Mouse (Mus musculus): ENCODE results near the gene Gli1. TPM values are rescaled to one million over a fixed set of nuclear protein-coding genes. Genes with fewer than 3 reads are reported as not detected.
"Not testable (repeated sequence)": the region's sequence is repeated elsewhere in the genome, so short reads cannot be mapped to it uniquely, and the experiment has no call there.

The Gli1 gene
- polyA plus RNA-seq, 1 experiment from 2014 or later = 4.1 TPM

DNA sequence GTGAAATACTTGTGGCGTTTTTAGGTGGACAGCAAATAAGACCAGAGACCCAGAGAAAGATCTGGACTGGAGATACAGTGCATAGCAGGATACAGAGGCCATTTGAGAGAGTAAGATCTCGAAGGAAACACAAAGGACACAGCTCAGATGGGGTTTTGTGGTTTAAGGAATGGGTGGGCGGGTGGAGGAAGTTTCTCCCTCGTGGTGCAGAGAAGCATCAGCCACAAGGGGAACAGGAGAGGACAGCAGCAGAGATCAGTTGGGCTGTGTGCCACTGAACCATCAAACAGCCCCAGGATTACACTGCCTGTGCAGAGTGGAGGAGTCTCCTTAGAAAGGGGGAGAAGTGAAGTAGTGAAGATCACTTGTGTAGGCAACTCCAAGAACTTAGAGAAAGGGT is 23.8 kb downstream of the Gli1 start:
- Histone ChIP-seq H3K27me3 (ENCODE audit: insufficient read depth, low read length) (no peaks in the 10 kb centered on the region), H3K27ac (no peak overlapping the region), H3K4me1 (replicated peaks; ENCODE audit: insufficient read depth, low read length) (no peaks in the 10 kb centered on the region), H3K4me3 (replicated peaks; ENCODE audit: low read depth, low read length) (no peak overlapping the region), H3K9me3 (replicated peaks; ENCODE audit: low read length) (no peaks in the 10 kb centered on the region), H3K4me2 (ENCODE audit: low read length) (no peak overlapping the region), H3K36me3 (ENCODE audit: insufficient read depth, low read length) (no peaks in the 10 kb centered on the region), H3K9ac (ENCODE audit: low read depth, low read length) (no peak overlapping the region)
- DNase-seq (ENCODE audit: low spot score) (no peak), ATAC-seq (replicated peaks; ENCODE audit: low FRiP score, low read depth) (no peak)
- 44% methylated on average over 4 of the region's 4 CpGs for whole genome bisulfite sequencing
- no peak for TF ChIP-seq CTCF (IDR thresholded peaks at IDR 0.05; ENCODE audit: low read depth)

DNA sequence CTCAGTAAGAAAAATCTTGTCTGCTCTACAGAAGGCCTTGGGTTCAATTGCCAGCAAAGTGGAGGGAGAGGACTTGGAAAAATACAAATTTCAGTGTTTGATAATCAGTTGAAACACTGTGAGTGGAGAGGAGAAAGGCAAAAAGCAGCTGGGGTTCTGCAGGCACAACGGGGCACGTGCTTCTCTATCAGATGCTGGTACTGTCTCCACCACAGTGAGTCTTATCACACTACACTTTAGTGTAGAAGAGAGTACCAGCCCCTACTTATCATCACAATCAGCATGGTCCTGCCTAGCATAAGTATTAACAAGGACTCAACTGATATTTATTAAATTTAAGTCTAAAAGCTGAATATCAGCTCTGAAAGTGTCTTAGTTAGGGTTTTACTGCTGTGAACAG is 24.5 kb downstream of the Gli1 start:
- H3K4me1 ChIP-seq (replicated peaks; ENCODE audit: insufficient read depth, low read length) = no peaks in the 10 kb centered on the region
- no peaks in the 10 kb centered on the region for H3K36me3 ChIP-seq (ENCODE audit: insufficient read depth, low read length)
- DNase-seq (ENCODE audit: low spot score) (no peak), ATAC-seq (replicated peaks; ENCODE audit: low FRiP score, low read depth) (no peak)
- H3K9me3 ChIP-seq (replicated peaks; ENCODE audit: low read length) = no peaks in the 10 kb centered on the region
- no peaks in the 10 kb centered on the region for H3K27me3 ChIP-seq (ENCODE audit: insufficient read depth, low read length)
- no peak overlapping the region for H3K4me2 ChIP-seq (ENCODE audit: low read length)
- H3K9ac ChIP-seq (ENCODE audit: low read depth, low read length) = no peak overlapping the region
- no peak overlapping the region for H3K27ac ChIP-seq
- no peak for TF ChIP-seq CTCF (IDR thresholded peaks at IDR 0.05; ENCODE audit: low read depth)
- 91% methylated on average over 2 of the region's 2 CpGs for WGBS
- no peak overlapping the region for H3K4me3 ChIP-seq (replicated peaks; ENCODE audit: low read depth, low read length)

DNA sequence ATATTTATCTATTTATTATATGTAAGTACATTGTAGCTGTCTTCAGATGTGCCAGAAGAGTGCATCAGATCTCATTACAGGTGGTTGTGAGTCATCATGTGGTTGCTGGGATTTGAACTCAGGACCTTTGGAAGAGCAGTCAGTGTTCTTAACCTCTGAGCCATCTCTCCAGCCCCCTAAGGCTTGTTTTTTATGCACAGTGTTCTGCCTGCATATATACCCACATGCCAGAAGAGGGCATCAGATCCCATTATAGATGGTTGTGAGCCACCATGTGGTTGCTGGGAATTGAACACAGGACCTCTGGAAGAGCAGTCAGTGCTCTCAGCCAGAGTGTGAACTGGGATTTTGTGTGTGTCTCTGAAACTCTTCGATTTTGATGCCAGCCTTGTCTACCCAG is 26.8 kb downstream of the Gli1 start:
- WGBS = 68% methylated on average over 1 of the region's 1 CpGs

DNA sequence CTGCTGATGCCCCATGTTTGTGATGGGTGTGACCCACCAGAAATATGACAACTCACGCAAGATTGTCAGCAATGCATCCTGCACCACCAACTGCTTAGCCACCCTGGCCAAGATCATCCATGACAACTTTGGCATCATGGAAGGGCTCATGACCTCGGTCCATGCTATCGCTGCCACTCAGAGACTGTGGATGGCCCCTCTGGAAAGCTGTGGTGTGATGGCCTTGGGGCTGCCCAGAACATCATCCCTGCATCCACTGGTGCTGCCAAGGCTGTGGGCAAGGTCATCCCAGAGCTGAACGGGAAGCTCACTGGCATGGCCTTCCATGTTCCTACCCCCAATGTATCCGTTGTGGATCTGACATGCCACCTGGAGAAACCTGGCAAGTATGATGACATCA is 28.3 kb downstream of the Gli1 start:
- H3K4me1 ChIP-seq (replicated peaks; ENCODE audit: insufficient read depth, low read length); ATAC-seq (replicated peaks; ENCODE audit: low FRiP score, low read depth); H3K9ac ChIP-seq (ENCODE audit: low read depth, low read length); H3K4me3 ChIP-seq (replicated peaks; ENCODE audit: low read depth, low read length); H3K4me2 ChIP-seq (ENCODE audit: low read length); DNase-seq (ENCODE audit: low spot score); H3K27ac ChIP-seq; H3K36me3 ChIP-seq (ENCODE audit: insufficient read depth, low read length); H3K9me3 ChIP-seq (replicated peaks; ENCODE audit: low read length); H3K27me3 ChIP-seq (ENCODE audit: insufficient read depth, low read length): not testable (repeated sequence)
- WGBS = 91% methylated on average over 5 of the region's 5 CpGs

More for the DNA sequence above, 26.8 kb downstream of the Gli1 start:
- H3K9ac ChIP-seq (ENCODE audit: low read depth, low read length); H3K36me3 ChIP-seq (ENCODE audit: insufficient read depth, low read length); DNase-seq (ENCODE audit: low spot score); H3K4me3 ChIP-seq (replicated peaks; ENCODE audit: low read depth, low read length); H3K4me1 ChIP-seq (replicated peaks; ENCODE audit: insufficient read depth, low read length); ATAC-seq (replicated peaks; ENCODE audit: low FRiP score, low read depth); H3K4me2 ChIP-seq (ENCODE audit: low read length); H3K27me3 ChIP-seq (ENCODE audit: insufficient read depth, low read length); H3K9me3 ChIP-seq (replicated peaks; ENCODE audit: low read length); H3K27ac ChIP-seq: not testable (repeated sequence)
- 0 out of 2 replicates have a peak, but pooled peaks have one; percentile 11 for TF ChIP-seq CTCF (IDR thresholded peaks at IDR 0.05; ENCODE audit: low read depth)

DNA sequence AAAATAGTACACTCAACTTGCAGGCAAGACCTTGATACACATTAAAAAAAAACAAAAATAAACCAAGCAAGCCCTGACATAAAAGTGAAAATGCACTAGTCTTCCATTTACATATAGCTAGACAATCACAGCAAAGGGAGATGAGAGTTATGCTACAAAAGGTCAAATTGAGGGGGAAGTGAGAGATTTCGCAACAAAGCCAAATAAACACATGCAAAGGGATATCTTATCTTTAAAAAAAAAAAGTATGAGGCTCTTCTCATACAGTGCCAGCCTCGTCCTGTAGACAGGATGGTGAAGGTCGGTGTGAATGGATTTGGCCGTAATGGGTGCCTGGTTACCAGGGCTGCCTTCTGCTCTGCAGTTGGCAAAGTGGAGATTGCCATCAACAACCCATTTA is 28.9 kb downstream of the Gli1 start:
- no peak overlapping the region for H3K4me3 ChIP-seq (replicated peaks; ENCODE audit: low read depth, low read length)
- H3K27ac ChIP-seq = no peak overlapping the region
- WGBS = 71% methylated on average over 4 of the region's 4 CpGs
- peaks cover 10% of the 10 kb centered on the region for H3K36me3 ChIP-seq (ENCODE audit: insufficient read depth, low read length)
- H3K4me2 ChIP-seq (ENCODE audit: low read length) = no peak overlapping the region
- no peak overlapping the region for H3K9ac ChIP-seq (ENCODE audit: low read depth, low read length)
- DNase-seq (ENCODE audit: low spot score) = no peak
- H3K27me3 ChIP-seq (ENCODE audit: insufficient read depth, low read length) = no peaks in the 10 kb centered on the region
- no peak for ATAC-seq (replicated peaks; ENCODE audit: low FRiP score, low read depth)
- peaks cover 6% of the 10 kb centered on the region; the same call in 1 of the 2 replicates for H3K4me1 ChIP-seq (replicated peaks; ENCODE audit: insufficient read depth, low read length)
- no peak for TF ChIP-seq CTCF (IDR thresholded peaks at IDR 0.05; ENCODE audit: low read depth)
- no peaks in the 10 kb centered on the region for H3K9me3 ChIP-seq (replicated peaks; ENCODE audit: low read length)

DNA sequence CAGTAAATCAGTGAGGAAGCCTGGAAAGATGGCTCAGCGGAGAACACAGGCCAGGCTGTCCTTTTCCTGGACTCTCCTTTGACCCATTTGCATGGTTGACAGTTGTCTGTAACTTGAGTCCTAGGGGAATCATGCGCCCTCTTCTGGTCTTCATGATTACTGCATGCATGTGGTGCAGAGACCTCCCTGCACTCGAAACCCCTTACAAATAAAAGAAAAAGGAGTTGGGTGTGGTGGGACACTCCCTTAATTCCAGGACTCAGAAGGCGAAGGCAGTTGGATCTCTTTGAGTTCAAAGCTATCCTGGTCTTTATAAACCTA is 29.5 kb downstream of the Gli1 start:
- Histone ChIP-seq H3K4me2 (ENCODE audit: low read length) (peak overlapping the region; percentile 58), H3K27ac (peak overlapping the region; percentile 73), H3K9ac (ENCODE audit: low read depth, low read length) (no peak overlapping the region), H3K9me3 (replicated peaks; ENCODE audit: low read length) (no peaks in the 10 kb centered on the region), H3K4me1 (replicated peaks; ENCODE audit: insufficient read depth, low read length) (peaks cover 6% of the 10 kb centered on the region; the same call in 1 of the 2 replicates), H3K27me3 (ENCODE audit: insufficient read depth, low read length) (no peaks in the 10 kb centered on the region), H3K4me3 (replicated peaks; ENCODE audit: low read depth, low read length) (peak overlapping the region; percentile 82), H3K36me3 (ENCODE audit: insufficient read depth, low read length) (peaks cover 14% of the 10 kb centered on the region)
- DNase-seq (ENCODE audit: low spot score) = peak; percentile 91
- peak; percentile 89 for TF ChIP-seq CTCF (IDR thresholded peaks at IDR 0.05; ENCODE audit: low read depth)
- peak; percentile 45 for ATAC-seq (replicated peaks; ENCODE audit: low FRiP score, low read depth)
- 0% methylated on average over 4 of the region's 4 CpGs for WGBS

Data from kidney, postnatal 0 days (tissue).